Mouse (Mus musculus): ENCODE results near the gene Jup. TPM values are rescaled to one million over a fixed set of nuclear protein-coding genes. Genes with fewer than 3 reads are reported as not detected.
"Not testable (repeated sequence)": the region's sequence is repeated elsewhere in the genome, so short reads cannot be mapped to it uniquely, and the experiment has no call there.

The Jup gene
- total RNA-seq, 2 experiments from 2014 or later = 73.4 to 81.3 TPM

- peak; percentile 86 for DNase-seq (ENCODE audit: low spot score)
Observed at GRCm38 (mm10) chr11:100391081-100391883, 6.3 kb downstream of the Jup start.

- DNase-seq (ENCODE audit: low spot score) = peak; percentile 84
Observed at GRCm38 (mm10) chr11:100389931-100390445, 7.6 kb downstream of the Jup start.

- peak; percentile 88 for DNase-seq (ENCODE audit: low spot score)
Observed at GRCm38 (mm10) chr11:100388588-100388987, 9.0 kb downstream of the Jup start.

- DNase-seq (ENCODE audit: low spot score) = peak; percentile 67
Observed at GRCm38 (mm10) chr11:100387589-100388375, 9.8 kb downstream of the Jup start.

GRCm38 (mm10) chr11:100387111-100387510 is 10.5 kb downstream of the Jup start:
- DNase-seq (ENCODE audit: low spot score) = no peak

- DNase-seq (ENCODE audit: low spot score) = no peak
Observed at GRCm38 (mm10) chr11:100386586-100386985, 11.0 kb downstream of the Jup start.

GRCm38 (mm10) chr11:100385016-100385415 is 12.5 kb downstream of the Jup start:
- DNase-seq (ENCODE audit: low spot score) = no peak

- DNase-seq (ENCODE audit: low spot score) = no peak
Observed at GRCm38 (mm10) chr11:100382682-100383081, 14.9 kb downstream of the Jup start.

GRCm38 (mm10) chr11:100379311-100379710 is 18.3 kb downstream of the Jup start:
- no peak for DNase-seq (ENCODE audit: low spot score)

- no peak for DNase-seq (ENCODE audit: low spot score)
Observed at GRCm38 (mm10) chr11:100378446-100378845, 19.1 kb downstream of the Jup start.

GRCm38 (mm10) chr11:100377989-100378388 is 19.6 kb downstream of the Jup start:
- DNase-seq (ENCODE audit: low spot score) = no peak

GRCm38 (mm10) chr11:100376746-100377389 is 20.7 kb downstream of the Jup start:
- no peak for DNase-seq (ENCODE audit: low spot score)

- DNase-seq (ENCODE audit: low spot score) = no peak
Observed at GRCm38 (mm10) chr11:100376005-100376404, 21.6 kb downstream of the Jup start.

- DNase-seq (ENCODE audit: low spot score) = no peak
Observed at GRCm38 (mm10) chr11:100375127-100375526, 22.4 kb downstream of the Jup start.

- no peak for DNase-seq (ENCODE audit: low spot score)
Observed at GRCm38 (mm10) chr11:100371981-100372558, 25.5 kb downstream of the Jup start.

GRCm38 (mm10) chr11:100369822-100370221 is 27.7 kb downstream of the Jup start:
- DNase-seq (ENCODE audit: low spot score) = no peak

GRCm38 (mm10) chr11:100369145-100369544 is 28.4 kb downstream of the Jup start:
- no peak for DNase-seq (ENCODE audit: low spot score)

GRCm38 (mm10) chr11:100362979-100363562 is 34.5 kb downstream of the Jup start:
- peak; percentile 68 for DNase-seq (ENCODE audit: low spot score)

- peak; percentile 82 for DNase-seq (ENCODE audit: low spot score)
Observed at GRCm38 (mm10) chr11:100362209-100362978, 35.2 kb downstream of the Jup start.

- DNase-seq (ENCODE audit: low spot score) = not testable (repeated sequence)
Observed at GRCm38 (mm10) chr11:100361059-100361458, 36.5 kb downstream of the Jup start.

Measured in gastrocnemius, adult 18-20 months (tissue).